Mouse (Mus musculus) kidney, postnatal 14 days (tissue): ENCODE measurements at regions not wholly inside any gene's neighbourhood (a gene's known extent, or its start where the extent isn't known, plus 50 kb on each side); places are given as distances from the start of the nearest gene placed in this dataset.
"Not testable (repeated sequence)": the region's sequence is repeated elsewhere in the genome, so short reads cannot be mapped to it uniquely, and the experiment has no call there.

Experiments
- DNase-seq: peaks from one replicate; pipeline ENCODE4 v3.0.0; 2022; ENCODE audit warnings: mixed read lengths

GRCm38 (mm10) chr13:10855947-10856561 lies 495.4 kb upstream of the Chrm3 start:
- not testable (repeated sequence) for DNase-seq

GRCm38 (mm10) chr13:10845212-10845611 lies 484.6 kb upstream of the Chrm3 start:
- no peak for DNase-seq

GRCm38 (mm10) chr13:10799351-10799913 lies 438.8 kb upstream of the Chrm3 start:
- no peak for DNase-seq
